Mouse (Mus musculus): ENCODE measurements at regions not wholly inside any gene's neighbourhood (a gene's known extent, or its start where the extent isn't known, plus 50 kb on each side); places are given as distances from the start of the nearest gene placed in this dataset.

- ATAC-seq (ENCODE audit: insufficient read depth), result no peak
- Histone ChIP-seq H3K4me2 (ENCODE audit: low read depth) (no peak overlapping the region), H3K9me3 (ENCODE audit: control insufficient read depth, low read length) (no peaks in the 10 kb centered on the region), H3K4me1 (replicated peaks; ENCODE audit: control insufficient read depth in 2 of 2, insufficient read depth in 2 of 2, low read length in 1 of 2) (no peaks in the 10 kb centered on the region), H3K36me3 (replicated peaks; ENCODE audit: control insufficient read depth, insufficient read depth, low read depth) (no peaks in the 10 kb centered on the region), H3K27me3 (ENCODE audit: control insufficient read depth, insufficient read depth, low read length) (no peaks in the 10 kb centered on the region), H3K27ac (no peak overlapping the region), H3K4me3 (ENCODE audit: insufficient read depth in 1 of 2, low read depth in 2 of 2, low read length in 2 of 2) (no peak overlapping the region), H3K9ac (replicated peaks) (no peak overlapping the region)
- DNase-seq (ENCODE audit: low read depth in 3 of 3, low spot score in 3 of 3), result no peak
- TF ChIP-seq EP300 (IDR thresholded peaks at IDR 0.05; ENCODE audit: low read depth), result no peak
- no peak for TF ChIP-seq CTCF (IDR thresholded peaks at IDR 0.05; ENCODE audit: low read depth)
- WGBS (ENCODE audit: insufficient replicate concordance), result 61% methylated on average over 1 of the region's 1 CpGs
Measured at GRCm38 (mm10) chr1:121771444-121771843, 203.7 kb upstream of the Ddx18 start.

GRCm38 (mm10) chr1:121770936-121771335 is 203.1 kb upstream of the Ddx18 start:
- WGBS (ENCODE audit: insufficient replicate concordance), result 62% methylated on average over 12 of the region's 12 CpGs
- Histone ChIP-seq H3K27me3 (ENCODE audit: control insufficient read depth, insufficient read depth, low read length) (no peaks in the 10 kb centered on the region), H3K4me1 (replicated peaks; ENCODE audit: control insufficient read depth in 2 of 2, insufficient read depth in 2 of 2, low read length in 1 of 2) (no peaks in the 10 kb centered on the region), H3K36me3 (replicated peaks; ENCODE audit: control insufficient read depth, insufficient read depth, low read depth) (no peaks in the 10 kb centered on the region), H3K27ac (no peak overlapping the region), H3K9me3 (ENCODE audit: control insufficient read depth, low read length) (no peaks in the 10 kb centered on the region), H3K9ac (replicated peaks) (no peak overlapping the region), H3K4me3 (ENCODE audit: insufficient read depth in 1 of 2, low read depth in 2 of 2, low read length in 2 of 2) (no peak overlapping the region), H3K4me2 (ENCODE audit: low read depth) (no peak overlapping the region)
- ATAC-seq (ENCODE audit: insufficient read depth), result no peak
- no peak for DNase-seq (ENCODE audit: low read depth in 3 of 3, low spot score in 3 of 3)
- no peak for TF ChIP-seq EP300 (IDR thresholded peaks at IDR 0.05; ENCODE audit: low read depth)
- TF ChIP-seq CTCF (IDR thresholded peaks at IDR 0.05; ENCODE audit: low read depth), result no peak

GRCm38 (mm10) chr1:121760086-121760485 is 192.3 kb upstream of the Ddx18 start:
- H3K9me3 ChIP-seq (ENCODE audit: control insufficient read depth, low read length), result no peaks in the 10 kb centered on the region
- H3K9ac ChIP-seq (replicated peaks), result no peak overlapping the region
- H3K27ac ChIP-seq, result no peak overlapping the region
- H3K36me3 ChIP-seq (replicated peaks; ENCODE audit: control insufficient read depth, insufficient read depth, low read depth), result no peaks in the 10 kb centered on the region
- WGBS (ENCODE audit: insufficient replicate concordance), result 47% methylated on average over 3 of the region's 3 CpGs
- H3K4me3 ChIP-seq (ENCODE audit: insufficient read depth in 1 of 2, low read depth in 2 of 2, low read length in 2 of 2), result no peak overlapping the region
- ATAC-seq (ENCODE audit: insufficient read depth) (no peak), DNase-seq (ENCODE audit: low read depth in 3 of 3, low spot score in 3 of 3) (no peak)
- H3K4me2 ChIP-seq (ENCODE audit: low read depth), result no peak overlapping the region
- no peaks in the 10 kb centered on the region for H3K4me1 ChIP-seq (replicated peaks; ENCODE audit: control insufficient read depth in 2 of 2, insufficient read depth in 2 of 2, low read length in 1 of 2)
- H3K27me3 ChIP-seq (ENCODE audit: control insufficient read depth, insufficient read depth, low read length), result no peaks in the 10 kb centered on the region
- TF ChIP-seq EP300 (IDR thresholded peaks at IDR 0.05; ENCODE audit: low read depth) (no peak), CTCF (IDR thresholded peaks at IDR 0.05; ENCODE audit: low read depth) (no peak)

- ATAC-seq (ENCODE audit: insufficient read depth), result no peak
- Histone ChIP-seq H3K9me3 (ENCODE audit: control insufficient read depth, low read length) (no peaks in the 10 kb centered on the region), H3K27me3 (ENCODE audit: control insufficient read depth, insufficient read depth, low read length) (no peaks in the 10 kb centered on the region), H3K36me3 (replicated peaks; ENCODE audit: control insufficient read depth, insufficient read depth, low read depth) (no peaks in the 10 kb centered on the region), H3K4me3 (ENCODE audit: insufficient read depth in 1 of 2, low read depth in 2 of 2, low read length in 2 of 2) (no peak overlapping the region), H3K9ac (replicated peaks) (no peak overlapping the region), H3K4me1 (replicated peaks; ENCODE audit: control insufficient read depth in 2 of 2, insufficient read depth in 2 of 2, low read length in 1 of 2) (no peaks in the 10 kb centered on the region), H3K27ac (no peak overlapping the region), H3K4me2 (ENCODE audit: low read depth) (no peak overlapping the region)
- TF ChIP-seq CTCF (IDR thresholded peaks at IDR 0.05; ENCODE audit: low read depth), result no peak
- TF ChIP-seq EP300 (IDR thresholded peaks at IDR 0.05; ENCODE audit: low read depth), result no peak
- no peak for DNase-seq (ENCODE audit: low read depth in 3 of 3, low spot score in 3 of 3)
- 53% methylated on average over 1 of the region's 1 CpGs for WGBS (ENCODE audit: insufficient replicate concordance)
Measured at GRCm38 (mm10) chr1:121745181-121745580, 177.4 kb upstream of the Ddx18 start.

- ATAC-seq (ENCODE audit: insufficient read depth), result no peak
- no peak overlapping the region for H3K4me3 ChIP-seq (ENCODE audit: insufficient read depth in 1 of 2, low read depth in 2 of 2, low read length in 2 of 2)
- H3K4me1 ChIP-seq (replicated peaks; ENCODE audit: control insufficient read depth in 2 of 2, insufficient read depth in 2 of 2, low read length in 1 of 2), result no peaks in the 10 kb centered on the region
- H3K27ac ChIP-seq, result no peak overlapping the region
- WGBS (ENCODE audit: insufficient replicate concordance), result 55% methylated on average over 11 of the region's 11 CpGs
- DNase-seq (ENCODE audit: low read depth in 3 of 3, low spot score in 3 of 3), result no peak
- no peak overlapping the region for H3K9ac ChIP-seq (replicated peaks)
- H3K9me3 ChIP-seq (ENCODE audit: control insufficient read depth, low read length), result no peaks in the 10 kb centered on the region
- no peaks in the 10 kb centered on the region for H3K27me3 ChIP-seq (ENCODE audit: control insufficient read depth, insufficient read depth, low read length)
- TF ChIP-seq CTCF (IDR thresholded peaks at IDR 0.05; ENCODE audit: low read depth) (no peak), EP300 (IDR thresholded peaks at IDR 0.05; ENCODE audit: low read depth) (no peak)
- no peaks in the 10 kb centered on the region for H3K36me3 ChIP-seq (replicated peaks; ENCODE audit: control insufficient read depth, insufficient read depth, low read depth)
- no peak overlapping the region for H3K4me2 ChIP-seq (ENCODE audit: low read depth)
Measured at GRCm38 (mm10) chr1:121735113-121735719, 167.4 kb upstream of the Ddx18 start.
